Mouse (Mus musculus) limb, embryonic 13.5 days (tissue): ENCODE data around the gene Zmiz1. TPM values are rescaled to one million over a fixed set of nuclear protein-coding genes. Genes with fewer than 3 reads are reported as not detected.

Experiments
- ATAC-seq: fragments of 200-750 bp; cut with Nextera tagmentation; 2 replicates; pipeline ENCODE4 v1.8.0; 2017; ENCODE audit warnings: low read depth, moderate number of reproducible peaks, moderate TSS enrichment; ENCODE audit not compliant: low FRiP score
- H3K27ac ChIP-seq: fragments of 300-500 bp; sonication (generic); 2 replicates; pipeline ENCODE4 v1.5.1; 2015; ENCODE audit warnings: inconsistent platforms, mild to moderate bottlenecking, moderate library complexity
- H3K27me3 ChIP-seq: fragments of 300-500 bp; sonication (generic); 2 replicates; pipeline ENCODE4 v1.6.1; 2015; ENCODE audit warnings: mild to moderate bottlenecking, inconsistent platforms
- H3K36me3 ChIP-seq: fragments of 300-500 bp; sonication (generic); 2 replicates; pipeline ENCODE4 v1.6.1; 2015; ENCODE audit warnings: inconsistent platforms, mild to moderate bottlenecking, moderate library complexity
- H3K4me1 ChIP-seq: fragments of 300-500 bp; sonication (generic); 2 replicates; pipeline ENCODE4 v1.6.1; 2015; ENCODE audit warnings: inconsistent platforms
- H3K4me2 ChIP-seq: fragments of 300-500 bp; sonication (generic); replicated peaks from 2 replicates; pipeline ENCODE4 v1.6.1; 2015; ENCODE audit warnings: inconsistent platforms, mild to moderate bottlenecking, moderate library complexity
- H3K4me3 ChIP-seq: fragments of 300-500 bp; sonication (generic); 2 replicates; pipeline ENCODE4 v1.5.1; 2015; ENCODE audit warnings: moderate library complexity, mild to moderate bottlenecking, inconsistent platforms
- H3K9ac ChIP-seq: fragments of 300-500 bp; sonication (generic); 2 replicates; pipeline ENCODE4 v1.6.1; 2015; ENCODE audit warnings: mild to moderate bottlenecking, inconsistent platforms
- H3K9me3 ChIP-seq: fragments of 300-500 bp; sonication (generic); 2 replicates; pipeline ENCODE4 v1.6.1; 2016; ENCODE audit warnings: inconsistent platforms
- WGBS: fragments of 180-500 bp; shearing (Covaris S2); methylation state at CpG from one replicate; pipeline ENCODE4 v1.1.7; 2015; 5-methylcytosine and 5-hydroxymethylcytosine counted together
- polyA plus RNA-seq: library from polyadenylated mRNA; unstranded; fragments of >200 nt; fragmentation: Nextera tagmentation; extraction: Ambion mirVana; gene quantifications from 2 replicates; pipeline ENCODE4 v1.2.1, GENCODE M21; 2015

Zmiz1 gene
- polyA plus RNA-seq, 1 experiment from 2014 or later, result 68.6 TPM

GRCm38 (mm10) chr14:25694569-25694897 lies 235.5 kb downstream of the Zmiz1 start:
- ATAC-seq, result peak; percentile 25; the same call in 1 of the 2 replicates
- H3K9ac ChIP-seq, result peak overlapping the region; percentile 86
- H3K27me3 ChIP-seq, result no peaks in the 10 kb centered on the region
- 0% methylated on average over 10 of the region's 10 CpGs for WGBS
- no peak overlapping the region for H3K27ac ChIP-seq
- peak overlapping the region; percentile 96 for H3K4me2 ChIP-seq
- H3K36me3 ChIP-seq, result peaks cover 39% of the 10 kb centered on the region
- H3K4me3 ChIP-seq, result peak overlapping the region; percentile 87
- peaks cover 31% of the 10 kb centered on the region for H3K4me1 ChIP-seq
- H3K9me3 ChIP-seq, result no peaks in the 10 kb centered on the region

- H3K4me3 ChIP-seq, result peak overlapping the region; percentile 87
- 61% methylated on average over 6 of the region's 6 CpGs for WGBS
- H3K4me2 ChIP-seq, result peak overlapping the region; percentile 96
Measured at GRCm38 (mm10) chr14:25695059-25695458, 236.1 kb downstream of the Zmiz1 start.

GRCm38 (mm10) chr14:25696356-25696755 lies 237.4 kb downstream of the Zmiz1 start:
- Histone ChIP-seq H3K27ac (no peak overlapping the region), H3K4me2 (no peak overlapping the region), H3K9ac (no peak overlapping the region), H3K36me3 (peaks cover 54% of the 10 kb centered on the region), H3K4me3 (no peak overlapping the region), H3K4me1 (peaks cover 31% of the 10 kb centered on the region), H3K9me3 (no peaks in the 10 kb centered on the region), H3K27me3 (no peaks in the 10 kb centered on the region)
- WGBS, result 61% methylated on average over 2 of the region's 2 CpGs
- no peak for ATAC-seq

More at GRCm38 (mm10) chr14:25695059-25695458, 236.1 kb downstream of the Zmiz1 start:
- ATAC-seq, result no peak
- Histone ChIP-seq H3K4me1 (peaks cover 31% of the 10 kb centered on the region), H3K27ac (no peak overlapping the region), H3K9me3 (no peaks in the 10 kb centered on the region), H3K9ac (peak overlapping the region; percentile 86), H3K27me3 (no peaks in the 10 kb centered on the region), H3K36me3 (peaks cover 44% of the 10 kb centered on the region)

- Histone ChIP-seq H3K9me3 (no peaks in the 10 kb centered on the region), H3K9ac (no peak overlapping the region), H3K27me3 (no peaks in the 10 kb centered on the region), H3K4me2 (no peak overlapping the region), H3K36me3 (peaks cover 40% of the 10 kb centered on the region), H3K27ac (no peak overlapping the region), H3K4me1 (0 out of 2 replicates have a peak, but pooled peaks cover 2% of the 10 kb centered on the region), H3K4me3 (no peak overlapping the region)
- 0 out of 2 replicates have a peak, but pooled peaks have one; percentile 64 for ATAC-seq
Measured at GRCm38 (mm10) chr14:25701986-25702385, 243.0 kb downstream of the Zmiz1 start.

- ATAC-seq, result no peak
- Histone ChIP-seq H3K36me3 (no peaks in the 10 kb centered on the region), H3K9ac (no peak overlapping the region), H3K4me2 (no peak overlapping the region), H3K4me1 (peaks cover 44% of the 10 kb centered on the region), H3K9me3 (no peaks in the 10 kb centered on the region), H3K27me3 (no peaks in the 10 kb centered on the region), H3K27ac (peak overlapping the region; percentile 52; the same call in 1 of the 2 replicates), H3K4me3 (no peak overlapping the region)
- 54% methylated on average over 5 of the region's 5 CpGs for WGBS
Measured at GRCm38 (mm10) chr14:25707691-25708181, 248.8 kb downstream of the Zmiz1 start.

- Histone ChIP-seq H3K9ac (no peak overlapping the region), H3K4me1 (peaks cover 44% of the 10 kb centered on the region), H3K36me3 (no peaks in the 10 kb centered on the region), H3K4me2 (no peak overlapping the region), H3K27ac (peak overlapping the region; percentile 52; the same call in 1 of the 2 replicates), H3K9me3 (no peaks in the 10 kb centered on the region), H3K27me3 (no peaks in the 10 kb centered on the region), H3K4me3 (no peak overlapping the region)
- ATAC-seq, result peak; percentile 1; the same call in 1 of the 2 replicates
- 55% methylated on average over 4 of the region's 4 CpGs for WGBS
Measured at GRCm38 (mm10) chr14:25708451-25708850, 249.5 kb downstream of the Zmiz1 start.

GRCm38 (mm10) chr14:25708917-25709316 lies 249.9 kb downstream of the Zmiz1 start:
- 76% methylated on average over 2 of the region's 2 CpGs for WGBS
- peak; percentile 41; the same call in 1 of the 2 replicates for ATAC-seq
- no peak overlapping the region for H3K4me3 ChIP-seq
- H3K27ac ChIP-seq, result peak overlapping the region; percentile 52; the same call in 1 of the 2 replicates
- no peaks in the 10 kb centered on the region for H3K9me3 ChIP-seq
- peak overlapping the region; percentile 50 for H3K9ac ChIP-seq
- no peaks in the 10 kb centered on the region for H3K36me3 ChIP-seq
- peaks cover 44% of the 10 kb centered on the region for H3K4me1 ChIP-seq
- H3K4me2 ChIP-seq, result no peak overlapping the region
- H3K27me3 ChIP-seq, result no peaks in the 10 kb centered on the region

- Histone ChIP-seq H3K27me3 (no peaks in the 10 kb centered on the region), H3K36me3 (peaks cover 10% of the 10 kb centered on the region), H3K27ac (no peak overlapping the region), H3K9ac (no peak overlapping the region), H3K4me1 (peaks cover 44% of the 10 kb centered on the region), H3K4me3 (no peak overlapping the region), H3K9me3 (no peaks in the 10 kb centered on the region), H3K4me2 (no peak overlapping the region)
- no peak for ATAC-seq
- 54% methylated on average over 4 of the region's 4 CpGs for WGBS
Measured at GRCm38 (mm10) chr14:25710073-25710472, 251.1 kb downstream of the Zmiz1 start.

- no peak overlapping the region for H3K27ac ChIP-seq
- H3K9ac ChIP-seq, result no peak overlapping the region
- peaks cover 44% of the 10 kb centered on the region for H3K4me1 ChIP-seq
- no peaks in the 10 kb centered on the region for H3K27me3 ChIP-seq
- H3K4me3 ChIP-seq, result no peak overlapping the region
- no peaks in the 10 kb centered on the region for H3K9me3 ChIP-seq
- WGBS, result 52% methylated on average over 4 of the region's 4 CpGs
- no peak overlapping the region for H3K4me2 ChIP-seq
- H3K36me3 ChIP-seq, result peaks cover 16% of the 10 kb centered on the region
- ATAC-seq, result no peak
Measured at GRCm38 (mm10) chr14:25710681-25711080, 251.7 kb downstream of the Zmiz1 start.

- Histone ChIP-seq H3K4me3 (no peak overlapping the region), H3K27me3 (no peaks in the 10 kb centered on the region), H3K9ac (no peak overlapping the region), H3K27ac (no peak overlapping the region), H3K4me2 (no peak overlapping the region), H3K36me3 (peaks cover 21% of the 10 kb centered on the region), H3K9me3 (no peaks in the 10 kb centered on the region), H3K4me1 (peaks cover 44% of the 10 kb centered on the region)
- no peak for ATAC-seq
- 35% methylated on average over 7 of the region's 7 CpGs for WGBS
Measured at GRCm38 (mm10) chr14:25711177-25711576, 252.2 kb downstream of the Zmiz1 start.

- Histone ChIP-seq H3K4me1 (peaks cover 44% of the 10 kb centered on the region), H3K9ac (no peak overlapping the region), H3K4me2 (no peak overlapping the region), H3K27ac (no peak overlapping the region), H3K36me3 (peaks cover 26% of the 10 kb centered on the region), H3K27me3 (no peaks in the 10 kb centered on the region), H3K9me3 (no peaks in the 10 kb centered on the region), H3K4me3 (no peak overlapping the region)
- 54% methylated on average over 8 of the region's 8 CpGs for WGBS
- no peak for ATAC-seq
Measured at GRCm38 (mm10) chr14:25711602-25712001, 252.6 kb downstream of the Zmiz1 start.

GRCm38 (mm10) chr14:25713443-25713842 lies 254.5 kb downstream of the Zmiz1 start:
- ATAC-seq, result no peak
- WGBS, result 25% methylated on average over 4 of the region's 4 CpGs

More at GRCm38 (mm10) chr14:25713443-25713842, 254.5 kb downstream of the Zmiz1 start:
- no peak overlapping the region for H3K4me3 ChIP-seq
- H3K9ac ChIP-seq, result no peak overlapping the region
- peaks cover 51% of the 10 kb centered on the region for H3K4me1 ChIP-seq
- H3K27me3 ChIP-seq, result no peaks in the 10 kb centered on the region
- no peak overlapping the region for H3K27ac ChIP-seq
- no peak overlapping the region for H3K4me2 ChIP-seq
- H3K9me3 ChIP-seq, result no peaks in the 10 kb centered on the region
- peaks cover 34% of the 10 kb centered on the region for H3K36me3 ChIP-seq
